Mouse (Mus musculus) lung, adult 2 months (tissue): ENCODE results near the gene Mctp1. TPM values are rescaled to one million over a fixed set of nuclear protein-coding genes. Genes with fewer than 3 reads are reported as not detected.
"Not testable (repeated sequence)": the region's sequence is repeated elsewhere in the genome, so short reads cannot be mapped to it uniquely, and the experiment has no call there.

Experiments used
- DNase-seq: peaks from one replicate; pipeline ENCODE4 v3.0.0; 2022
- H3K4me1 ChIP-seq: fragments of 200-500 bp; 2 replicates; pipeline ENCODE4 v1.6.1; 2011; ENCODE audit warnings: low read length; ENCODE audit not compliant: control insufficient read depth, insufficient read depth
- H3K4me3 ChIP-seq: fragments of 200-500 bp; replicated peaks from 2 replicates; pipeline ENCODE3; 2011; ENCODE audit warnings: low read depth, mild to moderate bottlenecking, control low read depth, low read length; ENCODE audit errors: extremely low read depth
- CTCF ChIP-seq: fragments of 200-500 bp; IDR thresholded peaks from 2 replicates; pipeline ENCODE4 v1.5.1; 2011; ENCODE audit warnings: mild to moderate bottlenecking, low read length, control low read depth; ENCODE audit not compliant: insufficient read depth
- POLR2A ChIP-seq: fragments of 200-500 bp; IDR thresholded peaks from 2 replicates; pipeline ENCODE4 v1.6.1; 2011; ENCODE audit warnings: low read depth, mild to moderate bottlenecking, control low read depth, low read length, borderline replicate concordance; ENCODE audit errors: extremely low read depth
- WGBS: fragments of 180-500 bp; shearing (Covaris S2); methylation state at CpG from one replicate; pipeline ENCODE4 v1.1.7; 2018; 5-methylcytosine and 5-hydroxymethylcytosine counted together
- polyA plus RNA-seq: library from polyadenylated mRNA; depleted of rRNA; stranded (reverse); fragments of >200 nt; gene quantifications from 2 replicates; pipeline ENCODE4 v1.2.3, GENCODE M21; 2012

The Mctp1 gene
- polyA plus RNA-seq, 1 experiment: 3.0 TPM

DNA sequence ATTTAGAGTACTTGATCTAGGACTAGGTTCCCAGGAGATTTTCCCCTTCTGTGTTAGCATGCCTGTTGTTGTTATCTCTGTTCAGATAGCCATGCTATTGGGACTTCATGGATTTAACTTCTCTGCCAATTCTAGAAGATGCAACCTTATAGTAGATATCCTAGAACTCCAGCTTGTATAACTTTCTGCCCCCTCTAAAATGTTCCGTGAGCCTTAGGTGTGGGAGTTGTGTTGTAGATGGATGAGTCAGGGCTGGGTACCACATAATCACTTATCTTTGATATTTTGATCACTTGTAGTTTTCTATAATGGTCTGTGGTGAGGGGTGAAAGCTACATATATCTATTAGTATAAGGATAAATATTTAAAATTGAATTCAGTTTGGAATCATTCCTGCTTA lies 54.4 kb downstream of the Mctp1 start:
- Histone ChIP-seq H3K4me3 (no peak overlapping the region), H3K4me1 (no peaks in the 10 kb centered on the region)
- 83% methylated on average over 1 of the region's 1 CpGs for WGBS
- DNase-seq: no peak
- TF ChIP-seq POLR2A: no peak
- TF ChIP-seq CTCF: no peak

- TF ChIP-seq CTCF (no peak), POLR2A (no peak)
- Histone ChIP-seq H3K4me1 (no peaks in the 10 kb centered on the region), H3K4me3 (no peak overlapping the region)
- no peak for DNase-seq
- WGBS: 62% methylated on average over 1 of the region's 1 CpGs
These were observed 61.7 kb downstream of the Mctp1 start for GRCm38 (mm10) chr13:76446059-76446458.

DNA sequence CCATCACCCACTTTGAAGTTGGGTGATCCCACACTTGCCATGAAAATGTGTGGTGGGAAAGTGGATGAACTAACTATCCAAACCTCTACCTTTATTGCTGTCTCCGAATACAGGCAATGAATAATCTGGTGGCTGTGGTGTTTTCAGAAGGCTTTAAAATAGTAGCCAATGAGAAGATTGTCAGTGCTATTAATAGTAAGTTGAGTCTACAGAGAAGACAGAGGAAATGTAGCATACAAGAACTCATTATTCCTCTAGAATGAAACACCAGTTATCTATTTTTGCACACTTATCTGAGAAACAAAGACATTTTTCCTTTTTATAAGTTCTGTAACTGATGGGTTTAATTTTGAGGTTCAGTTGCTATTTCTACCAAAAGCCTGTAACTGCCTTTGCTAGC lies 63.2 kb downstream of the Mctp1 start:
- Histone ChIP-seq H3K4me3 (no peak overlapping the region), H3K4me1 (no peaks in the 10 kb centered on the region)
- DNase-seq: no peak
- WGBS: 63% methylated on average over 1 of the region's 1 CpGs
- TF ChIP-seq POLR2A: no peak
- TF ChIP-seq CTCF: no peak

- DNase-seq, H3K4me1 ChIP-seq, H3K4me3 ChIP-seq: not testable (repeated sequence)
- 66% methylated on average over 3 of the region's 3 CpGs for WGBS
These were observed 67.2 kb downstream of the Mctp1 start for GRCm38 (mm10) chr13:76451526-76451925.

DNA sequence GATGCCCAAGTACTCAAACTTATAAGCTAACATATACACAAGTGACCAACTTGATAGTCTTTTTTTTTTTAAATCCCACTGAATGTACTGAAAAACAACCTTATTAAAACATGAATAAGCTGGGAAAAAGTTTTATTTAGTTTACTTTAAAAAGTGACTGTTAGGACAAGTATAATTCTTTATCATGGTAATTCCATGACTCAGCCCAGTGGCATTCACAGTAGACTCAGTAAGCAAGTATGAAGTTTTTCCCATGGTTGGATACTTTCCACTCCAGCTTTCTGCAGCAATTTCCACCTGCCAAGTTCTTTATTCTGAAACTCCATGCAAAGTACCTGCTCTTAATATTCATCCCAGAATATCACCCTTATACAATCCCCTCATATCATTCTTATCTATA lies 97.3 kb downstream of the Mctp1 start:
- no peak for DNase-seq
- Histone ChIP-seq H3K4me3 (no peak overlapping the region), H3K4me1 (peaks cover 5% of the 10 kb centered on the region; the same call in 1 of the 2 replicates)
- TF ChIP-seq POLR2A (no peak), CTCF (no peak)

DNA sequence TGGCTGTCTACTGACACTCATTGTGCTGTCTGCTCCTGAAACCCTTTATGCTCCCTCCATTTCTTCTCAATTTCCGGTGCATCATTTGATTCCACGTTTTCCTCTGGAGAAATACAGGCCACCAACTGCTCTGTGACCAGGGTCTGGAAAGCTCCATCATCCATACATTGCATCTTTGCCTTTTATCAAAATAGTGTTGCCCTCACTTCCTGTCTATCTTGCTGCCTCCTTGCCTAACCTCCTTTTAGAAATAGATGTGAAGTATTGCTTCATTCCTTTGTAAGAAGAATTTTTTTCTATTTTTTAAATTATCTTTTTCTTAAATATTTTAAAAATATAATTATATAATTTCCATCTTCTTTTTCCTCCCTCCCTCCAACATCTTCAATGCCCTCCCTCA lies 98.7 kb downstream of the Mctp1 start:
- TF ChIP-seq POLR2A (no peak), CTCF (no peak)
- DNase-seq: no peak
- Histone ChIP-seq H3K4me3 (no peak overlapping the region), H3K4me1 (peaks cover 5% of the 10 kb centered on the region; the same call in 1 of the 2 replicates)
- 81% methylated on average over 2 of the region's 2 CpGs for WGBS

GRCm38 (mm10) chr13:76484086-76484709 lies 99.9 kb downstream of the Mctp1 start:
- DNase-seq: no peak
- no peak for TF ChIP-seq CTCF
- no peak for TF ChIP-seq POLR2A
- WGBS: 2% methylated on average over 2 of the region's 2 CpGs
- Histone ChIP-seq H3K4me1 (peaks cover 5% of the 10 kb centered on the region; the same call in 1 of the 2 replicates), H3K4me3 (no peak overlapping the region)

DNA sequence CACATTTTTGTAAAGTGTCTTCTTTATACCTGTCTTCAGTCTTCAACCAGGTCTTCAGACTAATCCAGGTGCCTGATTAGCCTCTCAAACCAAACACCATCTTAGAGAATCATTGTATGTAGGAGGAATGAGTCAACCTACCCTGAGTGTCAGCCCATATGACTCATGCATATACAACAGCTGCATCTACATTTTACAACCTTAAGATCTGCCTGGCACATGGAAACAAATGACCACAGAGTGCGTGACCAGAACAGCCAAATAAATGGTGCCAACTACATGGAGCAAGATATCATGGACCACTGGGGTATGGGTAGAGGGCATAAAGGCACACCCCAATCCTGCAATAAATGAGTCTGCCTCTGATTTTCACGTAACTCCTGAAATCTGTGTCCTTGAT lies 131.6 kb downstream of the Mctp1 start:
- WGBS: 84% methylated on average over 2 of the region's 2 CpGs
- H3K4me3 ChIP-seq: no peak overlapping the region
- TF ChIP-seq CTCF (no peak), POLR2A (no peak)
- no peaks in the 10 kb centered on the region for H3K4me1 ChIP-seq
- DNase-seq: no peak

DNA sequence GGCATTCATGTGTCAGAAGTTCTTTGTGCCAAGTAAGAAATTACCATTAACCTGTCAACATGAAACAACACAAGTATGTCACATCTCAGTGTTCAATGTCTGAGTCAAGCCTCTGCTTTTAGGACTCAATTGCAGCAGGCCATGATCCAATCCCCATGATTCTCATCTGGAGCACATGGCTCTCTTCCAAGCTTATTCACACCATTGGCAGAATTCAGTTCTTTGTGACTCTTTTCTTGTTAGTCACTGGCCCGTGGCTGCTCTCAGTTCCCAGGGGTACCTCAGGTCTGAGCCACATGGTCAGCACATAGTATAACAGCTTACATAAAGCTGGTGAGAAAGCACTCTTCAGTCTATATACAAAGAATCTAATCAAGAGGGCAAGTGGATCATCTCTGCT lies 138.8 kb downstream of the Mctp1 start:
- DNase-seq: no peak
- 77% methylated on average over 1 of the region's 1 CpGs for WGBS
- no peak for TF ChIP-seq POLR2A
- TF ChIP-seq CTCF: no peak
- H3K4me1 ChIP-seq: no peaks in the 10 kb centered on the region
- no peak overlapping the region for H3K4me3 ChIP-seq

DNA sequence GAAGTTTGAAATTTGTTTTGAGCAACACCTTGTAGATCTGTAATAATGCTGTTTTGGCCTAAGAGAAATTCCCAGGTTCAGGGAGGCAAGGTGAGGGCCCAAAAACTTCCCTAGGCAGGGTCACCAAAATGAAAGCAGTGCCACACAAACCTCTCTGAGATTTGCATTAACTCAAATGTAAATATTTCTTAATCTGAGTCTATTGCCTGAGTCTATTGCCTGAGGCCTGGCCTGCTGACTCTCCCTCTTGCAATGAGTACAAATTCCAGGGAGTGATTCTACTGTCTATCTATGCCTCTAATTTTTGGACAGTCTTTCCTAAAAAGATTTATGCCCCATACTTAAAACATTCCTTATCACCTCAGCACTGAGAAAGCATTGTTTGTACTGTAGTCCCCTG lies 143.0 kb downstream of the Mctp1 start:
- no peaks in the 10 kb centered on the region for H3K4me1 ChIP-seq
- no peak for DNase-seq
- no peak overlapping the region for H3K4me3 ChIP-seq
- TF ChIP-seq CTCF (no peak), POLR2A (no peak)
